In the genomic region with DNA sequence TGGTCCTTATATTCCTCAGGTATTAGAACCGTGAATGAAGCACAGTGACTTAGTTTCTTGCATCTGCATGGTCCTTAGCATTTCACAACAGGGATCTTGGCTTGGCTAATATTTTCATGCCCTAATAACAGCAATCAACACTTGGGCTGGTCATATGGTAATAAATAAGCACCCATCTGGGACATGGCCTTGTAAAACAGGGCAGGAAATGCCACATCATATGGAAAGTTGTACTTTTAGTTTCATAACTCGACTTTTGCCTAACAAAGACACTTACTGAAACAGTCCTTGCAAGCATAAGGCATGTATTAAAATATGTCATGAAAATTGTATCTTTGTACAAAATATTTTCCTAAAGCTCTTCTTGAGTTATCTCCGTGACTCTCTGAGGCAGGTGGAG, we compare ENCODE assay signal across 23 mouse cellular contexts.
"Had no signal": no experiment of that assay in that cellular context is flagged by ENCODE, and none has a peak within 500 bp of the region (broad histone marks: within the 10 kb centered on the region; RNA-seq: fewer than 3 reads in every experiment).

No protein-coding gene starts in this region.

- H3K9me3 ChIP-seq: limb, embryonic 10.5 days; limb, embryonic 13.5 days; liver, embryonic 12.5 days; liver, embryonic 15.5 days; lung, embryonic 15.5 days; midbrain, embryonic 15.5 days; neural tube, embryonic 13.5 days had no signal

- ATAC-seq: liver, embryonic 12.5 days; midbrain, embryonic 15.5 days had no signal

- DNase-seq: kidney, adult 9 months; kidney, postnatal 14 days; layer of hippocampus, adult 9-11 months; liver; lung, adult 18-20 months; lung, postnatal 10 days; lung, postnatal 4 days; retina, postnatal 1 day; right cerebral cortex, postnatal 25 days; spleen, adult 18-20 months; thymus, adult 2 months; thymus, postnatal 14 days had no signal

- H3K9ac ChIP-seq: limb, embryonic 13.5 days; liver, embryonic 12.5 days; liver, embryonic 15.5 days; lung, embryonic 15.5 days; midbrain, embryonic 15.5 days; neural tube, embryonic 13.5 days had no signal

- H3K36me3 ChIP-seq: limb, embryonic 10.5 days; limb, embryonic 13.5 days; liver, embryonic 12.5 days; liver, embryonic 15.5 days; lung, embryonic 15.5 days; midbrain, embryonic 15.5 days; neural tube, embryonic 13.5 days had no signal

- H3K27ac ChIP-seq: layer of hippocampus, adult 2 months; limb, embryonic 10.5 days; limb, embryonic 13.5 days; liver, embryonic 12.5 days; liver, embryonic 15.5 days; lung, embryonic 15.5 days; midbrain, embryonic 15.5 days; neural tube, embryonic 13.5 days; stomach, postnatal 0 days had no signal

- H3K27me3 ChIP-seq: limb, embryonic 13.5 days; liver, embryonic 12.5 days; liver, embryonic 15.5 days; lung, embryonic 15.5 days; midbrain, embryonic 15.5 days; neural tube, embryonic 13.5 days had no signal

- H3K4me2 ChIP-seq: limb, embryonic 13.5 days; liver, embryonic 12.5 days; liver, embryonic 15.5 days; lung, embryonic 15.5 days; midbrain, embryonic 11.5 days; midbrain, embryonic 15.5 days; neural tube, embryonic 13.5 days had no signal

- H3K4me3 ChIP-seq: layer of hippocampus, adult 2 months; limb, embryonic 10.5 days; limb, embryonic 13.5 days; liver, embryonic 12.5 days; liver, embryonic 15.5 days; lung, embryonic 15.5 days; midbrain, embryonic 15.5 days; myocyte; neural tube, embryonic 13.5 days had no signal

- H3K4me1 ChIP-seq: limb, embryonic 10.5 days; lung, embryonic 15.5 days; midbrain, embryonic 15.5 days; neural tube, embryonic 13.5 days had no signal
